In the genomic region with DNA sequence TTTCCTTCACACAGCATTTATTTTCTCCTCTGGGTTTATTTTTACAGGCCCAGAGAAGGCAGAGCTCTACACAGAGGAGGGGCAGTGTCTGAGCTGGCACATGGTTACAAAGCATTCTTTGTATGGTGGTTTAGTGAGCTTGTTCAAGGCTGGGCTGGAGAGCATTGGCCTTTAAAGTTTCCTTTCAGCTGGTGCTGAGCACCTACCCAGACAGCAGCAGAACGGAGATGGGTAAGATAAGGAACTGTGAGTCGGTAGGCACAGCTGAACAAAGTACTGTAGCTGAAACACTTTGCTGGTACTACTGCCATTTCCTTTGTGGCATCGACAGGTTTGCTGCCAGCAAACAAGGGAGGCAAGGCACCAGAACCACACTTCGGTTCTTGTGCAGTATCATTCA, we compare ENCODE assay signal across 9 mouse cellular contexts. TPM values are rescaled to one million over a fixed set of nuclear protein-coding genes. Genes with fewer than 3 reads are reported as not detected.
DNase-seq lines count a peak whose midpoint lies in the region; ATAC-seq and TF ChIP-seq lines count a peak whose summit lies in the region.
"Had no signal": no experiment of that assay in that cellular context is flagged by ENCODE, and none has a peak within 500 bp of the region (broad histone marks: within the 10 kb centered on the region; RNA-seq: fewer than 3 reads in every experiment).

No protein-coding gene starts in this region.

- no peak overlapping the region for H3K9ac ChIP-seq in heart, embryonic 11.5 days (ENCODE audit: low read depth, low read length)
- H3K9ac ChIP-seq in liver, embryonic 15.5 days: no peak overlapping the region
- no peak overlapping the region for H3K9ac ChIP-seq in midbrain, embryonic 14.5 days (replicated peaks; ENCODE audit: low read length)

- H3K9me3 ChIP-seq in heart, embryonic 11.5 days (replicated peaks; ENCODE audit: control insufficient read depth, low read length): peaks cover 3% of the 10 kb centered on the region; the same call in 1 of the 2 replicates
- H3K9me3 ChIP-seq in liver, embryonic 15.5 days (replicated peaks): no peaks in the 10 kb centered on the region
- H3K9me3 ChIP-seq in midbrain, embryonic 14.5 days (ENCODE audit: control insufficient read depth, low read length): no peaks in the 10 kb centered on the region

- TF ChIP-seq POLR2A in bone marrow, adult 2 months (IDR thresholded peaks at IDR 0.05; ENCODE audit: borderline replicate concordance, control insufficient read depth, low read depth, low read length): no peak

- 71% methylated on average over 4 of the region's 4 CpGs for WGBS in heart, embryonic 11.5 days (ENCODE audit: insufficient replicate concordance)
- 19% methylated on average over 4 of the region's 4 CpGs for WGBS in bone marrow, adult 2 months
- WGBS in liver, embryonic 15.5 days (ENCODE audit: insufficient replicate concordance): 35% methylated on average over 4 of the region's 4 CpGs
- 83% methylated on average over 4 of the region's 4 CpGs for WGBS in midbrain, embryonic 14.5 days

- no peak overlapping the region for H3K4me3 ChIP-seq in heart, embryonic 11.5 days (ENCODE audit: low read depth, low read length)
- no peak overlapping the region for H3K4me3 ChIP-seq in bone marrow, adult 2 months (replicated peaks; ENCODE audit: control insufficient read depth, low read depth, low read length)
- no peak overlapping the region for H3K4me3 ChIP-seq in liver, embryonic 15.5 days (replicated peaks)
- no peak overlapping the region for H3K4me3 ChIP-seq in midbrain, embryonic 14.5 days (replicated peaks; ENCODE audit: low read depth, low read length)

- H3K36me3 ChIP-seq in heart, embryonic 11.5 days (ENCODE audit: control insufficient read depth, insufficient read depth, low read length): no peaks in the 10 kb centered on the region
- H3K36me3 ChIP-seq in liver, embryonic 15.5 days (replicated peaks): no peaks in the 10 kb centered on the region
- no peaks in the 10 kb centered on the region for H3K36me3 ChIP-seq in midbrain, embryonic 14.5 days (ENCODE audit: control insufficient read depth, insufficient read depth, low read length)

- TF ChIP-seq CTCF in bone marrow, adult 2 months (IDR thresholded peaks at IDR 0.05; ENCODE audit: control insufficient read depth, insufficient read depth, low read length): no peak

- H3K4me1 ChIP-seq in heart, embryonic 11.5 days (ENCODE audit: control insufficient read depth, insufficient read depth, low read length): peaks cover 15% of the 10 kb centered on the region; the same call in 1 of the 2 replicates
- peaks cover 5% of the 10 kb centered on the region; the same call in 1 of the 2 replicates for H3K4me1 ChIP-seq in bone marrow, adult 2 months (ENCODE audit: control insufficient read depth, insufficient read depth, low read length)
- H3K4me1 ChIP-seq in liver, embryonic 15.5 days (replicated peaks): peaks cover 40% of the 10 kb centered on the region
- H3K4me1 ChIP-seq in midbrain, embryonic 14.5 days (ENCODE audit: control insufficient read depth, insufficient read depth, low read length): peaks cover 7% of the 10 kb centered on the region

- no peak overlapping the region for H3K4me2 ChIP-seq in heart, embryonic 11.5 days
- H3K4me2 ChIP-seq in liver, embryonic 15.5 days: peak overlapping the region; percentile 9; the same call in 1 of the 2 replicates
- H3K4me2 ChIP-seq in midbrain, embryonic 14.5 days (ENCODE audit: low read length): no peak overlapping the region

- DNase-seq in heart, postnatal 25 days (ENCODE audit: low spot score): no peak
- DNase-seq in 3134 (ENCODE audit: extremely low read depth, insufficient read length, low spot score): peak; percentile 49
- no peak for DNase-seq in retina, embryonic 14.5 days (ENCODE audit: low spot score)
- no peak for DNase-seq in midbrain, embryonic 14.5 days
- no peak for DNase-seq in cerebellum, postnatal 36 days

- no peaks in the 10 kb centered on the region for H3K27me3 ChIP-seq in heart, embryonic 11.5 days (ENCODE audit: control insufficient read depth, insufficient read depth, low read length)
- no peaks in the 10 kb centered on the region for H3K27me3 ChIP-seq in liver, embryonic 15.5 days
- H3K27me3 ChIP-seq in midbrain, embryonic 14.5 days (ENCODE audit: control insufficient read depth, insufficient read depth, low read length): no peaks in the 10 kb centered on the region
- H3K27me3 ChIP-seq: Patski had no signal

- peak overlapping the region; percentile 51; the same call in 1 of the 2 replicates for H3K27ac ChIP-seq in heart, embryonic 11.5 days (ENCODE audit: low read depth, low read length)
- H3K27ac ChIP-seq in bone marrow, adult 2 months (ENCODE audit: control insufficient read depth, insufficient read depth, low read depth, low read length, poor library complexity): 0 out of 2 replicates have a peak overlapping the region, but pooled peaks have one; percentile 58
- peak overlapping the region; percentile 98; the same call in 1 of the 2 replicates for H3K27ac ChIP-seq in liver, embryonic 15.5 days (replicated peaks)
- H3K27ac ChIP-seq in midbrain, embryonic 14.5 days (replicated peaks; ENCODE audit: low read depth, low read length): no peak overlapping the region

- intact Hi-C loops in heart, postnatal 25 days (cut with DNase I): loop anchor here (5.0 kb wide), 1 partner anchor 34 kb away; the partner anchor contains the start of gene Nfu1

- ATAC-seq in heart, embryonic 11.5 days (replicated peaks; ENCODE audit: insufficient number of reproducible peaks, low FRiP score, low TSS enrichment): no peak
- ATAC-seq in liver, embryonic 15.5 days (ENCODE audit: insufficient read depth): no peak
- no peak for ATAC-seq in midbrain, embryonic 14.5 days (ENCODE audit: low FRiP score, low TSS enrichment)
- ATAC-seq: Patski had no signal

RNA-seq across cellular contexts. Expression of gene Gfpt1, which starts 1.7 kb away (rescaled TPM):
- 14.7 and 20.1 TPM in 2 replicates for polyA plus RNA-seq in heart, embryonic 11.5 days (2014; fragmentation: Nextera tagmentation; extraction: Ambion mirVana)
- total RNA-seq in heart, postnatal 25 days (2021): 10 to 100 TPM; 14.8 to 17.7 TPM
- polyA plus RNA-seq in bone marrow, adult 2 months (2011; ENCODE audit: insufficient read depth, insufficient read length, low replicate concordance, missing spikeins): 6.1 and 11.5 TPM in 2 replicates
- 6.5 and 6.7 TPM in 2 replicates for polyA plus RNA-seq in liver, embryonic 15.5 days (2015; fragmentation: Nextera tagmentation; extraction: Ambion mirVana)
- polyA plus RNA-seq in midbrain, embryonic 14.5 days (2014; fragmentation: Nextera tagmentation; extraction: Ambion mirVana): 27.3 and 27.8 TPM in 2 replicates

RNA-seq across cellular contexts. Expression of gene Nfu1, which starts 31.9 kb away (rescaled TPM):
- 96.8 and 102 TPM in 2 replicates for polyA plus RNA-seq in heart, embryonic 11.5 days (2014; fragmentation: Nextera tagmentation; extraction: Ambion mirVana)
- 10 to 100 TPM; 68.6 to 72.6 TPM for total RNA-seq in heart, postnatal 25 days (2021)
- 25.4 and 65.4 TPM in 2 replicates for polyA plus RNA-seq in bone marrow, adult 2 months (2011; ENCODE audit: insufficient read depth, insufficient read length, low replicate concordance, missing spikeins)
- polyA plus RNA-seq in liver, embryonic 15.5 days (2015; fragmentation: Nextera tagmentation; extraction: Ambion mirVana): 40.3 and 42.2 TPM in 2 replicates
- polyA plus RNA-seq in midbrain, embryonic 14.5 days (2014; fragmentation: Nextera tagmentation; extraction: Ambion mirVana): 130 and 158 TPM in 2 replicates
